Mouse (Mus musculus) embryo, embryonic 10.5 days (tissue): Measurements from ENCODE around the gene Fryl.

Source experiments
- DNase-seq: peaks from one replicate; pipeline ENCODE4 v3.0.0-alpha.2; 2015; ENCODE audit warnings: low spot score

Gene Fryl

GRCm38 (mm10) chr5:73157502-73157901, 98.9 kb downstream of the Fryl start:
- no peak for DNase-seq

GRCm38 (mm10) chr5:73157009-73157408, 99.4 kb downstream of the Fryl start:
- DNase-seq = no peak

GRCm38 (mm10) chr5:73156226-73156926, 100.0 kb downstream of the Fryl start:
- DNase-seq = no peak

GRCm38 (mm10) chr5:73153802-73154465, 102.5 kb downstream of the Fryl start:
- DNase-seq = no peak

- DNase-seq = no peak
Measured at GRCm38 (mm10) chr5:73152206-73152605, 104.2 kb downstream of the Fryl start.

GRCm38 (mm10) chr5:73150877-73151445, 105.5 kb downstream of the Fryl start:
- no peak for DNase-seq

GRCm38 (mm10) chr5:73144987-73145386, 111.4 kb downstream of the Fryl start:
- no peak for DNase-seq

- DNase-seq = no peak
Measured at GRCm38 (mm10) chr5:73141712-73142111, 114.7 kb downstream of the Fryl start.

- no peak for DNase-seq
Measured at GRCm38 (mm10) chr5:73141161-73141560, 115.3 kb downstream of the Fryl start.

GRCm38 (mm10) chr5:73137561-73137960, 118.9 kb downstream of the Fryl start:
- no peak for DNase-seq

- no peak for DNase-seq
Measured at GRCm38 (mm10) chr5:73135959-73136358, 120.5 kb downstream of the Fryl start.

GRCm38 (mm10) chr5:73135131-73135530, 121.3 kb downstream of the Fryl start:
- DNase-seq = no peak

- peak; percentile 71 for DNase-seq
Measured at GRCm38 (mm10) chr5:73133833-73134185, 122.6 kb downstream of the Fryl start.

GRCm38 (mm10) chr5:73132998-73133832, 123.2 kb downstream of the Fryl start:
- no peak for DNase-seq

GRCm38 (mm10) chr5:73130984-73131383, 125.4 kb downstream of the Fryl start:
- no peak for DNase-seq

- DNase-seq = no peak
Measured at GRCm38 (mm10) chr5:73129871-73130270, 126.5 kb downstream of the Fryl start.

- DNase-seq = no peak
Measured at GRCm38 (mm10) chr5:73119969-73120725, 136.3 kb downstream of the Fryl start.

- no peak for DNase-seq
Measured at GRCm38 (mm10) chr5:73119524-73119923, 136.9 kb downstream of the Fryl start.

GRCm38 (mm10) chr5:73118786-73119185, 137.6 kb downstream of the Fryl start:
- DNase-seq = no peak

- DNase-seq = peak; percentile 41
Measured at GRCm38 (mm10) chr5:73114878-73115277, 141.5 kb downstream of the Fryl start.

- no peak for DNase-seq
Measured at GRCm38 (mm10) chr5:73112331-73112730, 144.1 kb downstream of the Fryl start.

- DNase-seq = no peak
Measured at GRCm38 (mm10) chr5:73103657-73104056, 152.8 kb downstream of the Fryl start.
